Mouse (Mus musculus): ENCODE results near the gene Brpf1. TPM values are rescaled to one million over a fixed set of nuclear protein-coding genes. Genes with fewer than 3 reads are reported as not detected.

Gene Brpf1
- total RNA-seq, 2 experiments from 2014 or later = 10.2 to 10.3 TPM

DNA sequence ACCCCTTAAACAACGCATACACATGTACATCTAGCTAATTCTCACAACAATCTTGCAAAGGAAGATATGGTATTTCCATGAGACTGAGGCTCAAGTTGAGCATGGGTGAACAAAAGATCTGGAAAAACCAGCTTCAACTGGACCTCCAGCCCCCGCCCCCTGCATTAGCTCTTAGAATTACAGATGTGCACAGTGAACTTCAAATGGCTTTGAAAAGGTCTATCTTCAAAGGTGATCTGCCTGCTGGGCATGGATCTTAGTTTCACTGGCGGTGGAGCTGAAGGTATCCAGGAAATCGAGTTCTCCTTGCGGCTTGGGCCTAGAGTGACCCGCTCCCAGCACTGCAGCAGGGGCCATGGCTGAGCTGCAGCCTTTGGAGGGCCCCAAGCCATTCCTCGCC, 61.2 kb downstream of the Brpf1 start:
- intact Hi-C loops (cut with DNase I) = no loop called here
- no peak overlapping the region for H3K4me3 ChIP-seq
- DNase-seq = no peak
- TF ChIP-seq CTCF (IDR thresholded peaks at IDR 0.05) = no peak
- H3K27ac ChIP-seq = no peak overlapping the region

DNA sequence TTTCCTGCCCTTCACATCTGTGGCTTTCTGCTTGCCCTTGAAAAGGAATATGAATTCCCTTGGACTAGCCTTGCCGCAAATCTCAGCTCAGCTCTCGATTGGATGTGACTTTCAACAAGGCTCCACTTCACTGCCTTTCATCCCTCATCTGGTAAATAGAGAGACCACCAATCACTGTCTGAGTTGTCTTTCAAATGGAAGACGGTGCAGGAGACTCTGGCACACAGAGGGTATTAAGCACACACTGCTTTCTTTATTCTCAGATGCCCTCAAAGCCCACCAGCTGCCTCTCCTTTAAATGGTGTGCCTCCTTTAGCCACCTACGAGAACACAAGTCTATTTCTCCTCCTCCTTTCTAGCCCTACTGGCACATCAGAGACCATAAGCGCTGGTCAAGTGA, 61.6 kb downstream of the Brpf1 start:
- no peak for TF ChIP-seq CTCF (IDR thresholded peaks at IDR 0.05)
- intact Hi-C loops (cut with DNase I) = no loop called here
- Histone ChIP-seq H3K4me3 (no peak overlapping the region), H3K27ac (no peak overlapping the region)
- no peak for DNase-seq

- no peak for TF ChIP-seq CTCF (IDR thresholded peaks at IDR 0.05)
- no peak overlapping the region for H3K4me3 ChIP-seq
- intact Hi-C loops (cut with DNase I) = no loop called here
Observed at GRCm38 (mm10) chr6:113370194-113370929, 63.4 kb downstream of the Brpf1 start.

GRCm38 (mm10) chr6:113373491-113373890, 66.6 kb downstream of the Brpf1 start:
- Histone ChIP-seq H3K27ac (no peak overlapping the region), H3K4me3 (no peak overlapping the region)
- intact Hi-C loops (cut with DNase I) = no loop called here
- DNase-seq = no peak
- TF ChIP-seq CTCF (IDR thresholded peaks at IDR 0.05) = no peak

More at GRCm38 (mm10) chr6:113370194-113370929, 63.4 kb downstream of the Brpf1 start:
- H3K27ac ChIP-seq = no peak overlapping the region
- DNase-seq = no peak

Other genes with a start within 250 kb of the Brpf1 start
- gene Setd5, start 229.8 kb upstream of the Brpf1 start, total RNA-seq (2021) = 10 to 100 TPM; 28.4 to 29.3 TPM
- under 1 TPM; 0.39 to 0.54 TPM for gene Lhfpl4, start 111.8 kb upstream of the Brpf1 start, total RNA-seq (2021)
- gene Mtmr14, start 69.3 kb upstream of the Brpf1 start, total RNA-seq (2021) = 10 to 100 TPM; 14.9 to 16.0 TPM
- not detected for gene Cpne9, start 24.8 kb upstream of the Brpf1 start, total RNA-seq (2021)
- gene Ogg1, start 19.8 kb downstream of the Brpf1 start, total RNA-seq (2021) = 1 to 10 TPM; 3.9 to 5.2 TPM
- gene Camk1, start 36.8 kb downstream of the Brpf1 start, total RNA-seq (2021) = 10 to 100 TPM; 39.3 to 39.5 TPM
- gene Tada3, start 70.7 kb downstream of the Brpf1 start, total RNA-seq (2021) = 10 to 100 TPM; 14.1 to 15.5 TPM
- gene Arpc4, start 71.0 kb downstream of the Brpf1 start, total RNA-seq (2021) = 10 to 100 TPM; 47.4 to 53.4 TPM
- 1 to 10 TPM in 1 of 2 experiments, under 1 TPM in 1; 0.48 to 1.3 TPM for gene Ttll3, start 82.1 kb downstream of the Brpf1 start, total RNA-seq (2021)
- 1 to 10 TPM; 7.7 to 8.3 TPM for gene Rpusd3, start 112.2 kb downstream of the Brpf1 start, total RNA-seq (2021)
- gene Cidec, start 128.6 kb downstream of the Brpf1 start, total RNA-seq (2021) = 1 to 10 TPM in 1 of 2 experiments, under 1 TPM in 1; 0.97 to 5.0 TPM
- 10 to 100 TPM; 28.2 to 29.7 TPM for gene Jagn1, start 135.4 kb downstream of the Brpf1 start, total RNA-seq (2021)
- gene Il17re, start 151.3 kb downstream of the Brpf1 start, total RNA-seq (2021) = under 1 TPM; 0.25 to 0.26 TPM
- 1 to 10 TPM; 4.2 to 4.7 TPM for gene Il17rc, start 164.3 kb downstream of the Brpf1 start, total RNA-seq (2021)
- 10 to 100 TPM; 47.5 to 54.4 TPM for gene Creld1, start 176.2 kb downstream of the Brpf1 start, total RNA-seq (2021)
- under 1 TPM; 0.08 to 0.11 TPM for gene Prrt3, start 194.8 kb downstream of the Brpf1 start, total RNA-seq (2021)
- 10 to 100 TPM; 54.9 to 63.2 TPM for gene Emc3, start 224.5 kb downstream of the Brpf1 start, total RNA-seq (2021)
- under 1 TPM; 0.10 to 0.28 TPM for gene Fancd2, start 224.5 kb downstream of the Brpf1 start, total RNA-seq (2021)